Mouse (Mus musculus) liver, postnatal 0 days (tissue): ENCODE measurements around the gene Gm45713. TPM values are rescaled to one million over a fixed set of nuclear protein-coding genes. Genes with fewer than 3 reads are reported as not detected.

Experiments used
- ATAC-seq: fragments of 200-750 bp; cut with Nextera tagmentation; 2 replicates; pipeline ENCODE4 v1.8.0; 2017; ENCODE audit warnings: mild to moderate bottlenecking, moderate library complexity
- DNase-seq: peaks from one replicate; pipeline ENCODE4 v3.0.0-alpha.2; 2016
- H3K27ac ChIP-seq: fragments of 300-500 bp; sonication (generic); 2 replicates; pipeline ENCODE4 v1.5.1; 2014; ENCODE audit warnings: antibody characterized with exemption, moderate library complexity, mild to moderate bottlenecking, low read depth
- H3K27me3 ChIP-seq: fragments of 300-500 bp; sonication (generic); 2 replicates; pipeline ENCODE4 v1.6.1; 2014; ENCODE audit warnings: low read length, control low read depth, mixed read lengths; ENCODE audit not compliant: insufficient read depth
- H3K36me3 ChIP-seq: fragments of 300-500 bp; sonication (generic); replicated peaks from 2 replicates; pipeline ENCODE4 v1.6.1; 2014; ENCODE audit warnings: mild to moderate bottlenecking, control low read depth, low read length, moderate library complexity, mixed read lengths; ENCODE audit not compliant: insufficient read depth
- H3K4me1 ChIP-seq: fragments of 300-500 bp; sonication (generic); 2 replicates; pipeline ENCODE4 v1.6.1; 2014; ENCODE audit warnings: antibody characterized with exemption, mild to moderate bottlenecking, control low read depth; ENCODE audit not compliant: insufficient read depth
- H3K4me2 ChIP-seq: fragments of 300-500 bp; sonication (generic); 2 replicates; pipeline ENCODE4 v1.6.1; 2014; ENCODE audit warnings: low read depth, mild to moderate bottlenecking, low read length, moderate library complexity, mixed read lengths
- H3K4me3 ChIP-seq: fragments of 300-500 bp; sonication (generic); 2 replicates; pipeline ENCODE4 v1.5.1; 2014; ENCODE audit warnings: low read depth, low read length
- H3K9ac ChIP-seq: fragments of 300-500 bp; sonication (generic); replicated peaks from 2 replicates; pipeline ENCODE4 v1.6.1; 2014; ENCODE audit warnings: mild to moderate bottlenecking, moderate library complexity
- H3K9me3 ChIP-seq: fragments of 300-500 bp; sonication (generic); 2 replicates; pipeline ENCODE4 v1.6.1; 2016; ENCODE audit warnings: mild to moderate bottlenecking, control low read depth, low read length, mixed read lengths
- CTCF ChIP-seq: sonication (generic); IDR thresholded peaks from 2 replicates; pipeline ENCODE4 v1.5.1; 2016; ENCODE audit warnings: antibody characterized with exemption, low read depth
- EP300 ChIP-seq: IDR thresholded peaks from 2 replicates; pipeline ENCODE4 v1.6.1; 2016; ENCODE audit warnings: antibody characterized with exemption, low read depth, mild to moderate bottlenecking
- WGBS: fragments of 180-500 bp; shearing (Covaris S2); extraction: QIAGEN DNeasy Blood & Tissue Kit; methylation state at CpG from one replicate; pipeline ENCODE4 v1.1.7; 2014; ENCODE audit not compliant: insufficient replicate concordance; 5-methylcytosine and 5-hydroxymethylcytosine counted together
- polyA plus RNA-seq: library from polyadenylated mRNA; unstranded; fragments of >200 nt; fragmentation: Nextera tagmentation; extraction: Ambion mirVana; gene quantifications from 2 replicates; pipeline ENCODE4 v1.2.1, GENCODE M21; 2015

Gm45713 gene
- polyA plus RNA-seq, 1 experiment from 2014 or later = 0.70 TPM

- H3K27me3 ChIP-seq = peaks cover 76% of the 10 kb centered on the region
- H3K36me3 ChIP-seq = no peaks in the 10 kb centered on the region
- WGBS = 65% methylated on average over 5 of the region's 5 CpGs
- no peak overlapping the region for H3K4me3 ChIP-seq
- no peak overlapping the region for H3K9ac ChIP-seq
- H3K4me2 ChIP-seq = no peak overlapping the region
- H3K9me3 ChIP-seq = peaks cover 15% of the 10 kb centered on the region
- no peak for ATAC-seq
- DNase-seq = no peak
- TF ChIP-seq EP300 = no peak
- TF ChIP-seq CTCF = no peak
- peaks cover 15% of the 10 kb centered on the region for H3K4me1 ChIP-seq
- no peak overlapping the region for H3K27ac ChIP-seq
Observed at GRCm38 (mm10) chr7:45164833-45165232, 28.8 kb upstream of the Gm45713 start.

DNA sequence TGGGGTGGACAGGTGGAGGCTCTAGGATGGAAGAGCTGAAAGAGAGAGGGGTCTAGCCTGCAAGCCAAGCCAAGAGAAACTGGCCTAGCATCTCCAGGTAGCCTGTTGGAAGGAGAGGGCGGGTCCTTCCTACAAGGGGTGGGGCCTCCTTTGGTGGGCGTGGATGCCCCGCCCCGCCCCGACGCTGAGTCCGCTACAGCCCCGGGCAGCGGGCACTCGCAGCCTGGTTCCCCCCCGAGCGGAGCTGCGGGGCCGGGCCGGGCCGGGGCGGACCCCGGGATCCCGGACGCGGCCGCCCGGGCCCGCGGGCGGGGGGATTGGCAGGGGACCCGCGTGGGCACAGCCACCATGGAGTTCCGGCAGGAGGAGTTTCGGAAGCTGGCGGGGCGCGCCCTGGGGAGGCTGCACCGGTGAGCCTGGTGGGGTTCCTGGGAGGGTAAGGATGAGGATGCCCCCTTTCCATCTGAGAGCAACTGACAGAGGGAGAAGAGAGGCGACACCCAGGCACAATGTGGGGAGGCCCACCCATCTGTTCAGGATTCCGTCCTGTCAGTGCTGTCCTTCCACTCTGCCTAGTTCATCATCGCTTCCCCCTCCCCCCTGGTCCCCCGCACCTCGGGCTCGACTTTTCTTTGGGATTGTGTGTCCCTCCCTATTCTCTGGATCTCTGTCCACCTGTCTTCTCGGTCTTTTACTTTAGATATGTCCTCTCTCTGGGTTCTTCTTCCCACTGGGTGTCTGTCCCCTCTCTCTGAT, 27.9 kb upstream of the Gm45713 start, which contains the start of gene Slc17a7:
Slc17a7 (plus strand) TSS at position 215 of the 756 bp plus-strand sequence.
- H3K4me3 ChIP-seq = peak within 1 kb of the TSS; percentile 49
- H3K9ac ChIP-seq = peak within 1 kb of the TSS; percentile 44; the same call in 1 of the 2 replicates
- DNase-seq = peak; percentile 57
- TF ChIP-seq EP300 (no peak), CTCF (no peak)
- peaks cover 67% of the 10 kb centered on the region for H3K27me3 ChIP-seq
- H3K9me3 ChIP-seq = peaks cover 6% of the 10 kb centered on the region
- ATAC-seq = no peak
- no peaks in the 10 kb centered on the region; the same call in 1 of the 2 replicates for H3K36me3 ChIP-seq
- no peak within 1 kb of the TSS for H3K27ac ChIP-seq
- peaks cover 15% of the 10 kb centered on the region for H3K4me1 ChIP-seq
- H3K4me2 ChIP-seq = peak within 1 kb of the TSS; percentile 75
- WGBS = 3% methylated on average over 32 of the region's 41 CpGs

GRCm38 (mm10) chr7:45162996-45163615, 27.1 kb upstream of the Gm45713 start:
- H3K27me3 ChIP-seq = peaks cover 59% of the 10 kb centered on the region
- no peak overlapping the region for H3K9ac ChIP-seq
- H3K9me3 ChIP-seq = no peaks in the 10 kb centered on the region
- DNase-seq (no peak), ATAC-seq (no peak)
- no peak overlapping the region for H3K27ac ChIP-seq
- H3K4me1 ChIP-seq = peaks cover 15% of the 10 kb centered on the region
- no peak for TF ChIP-seq EP300
- no peak for TF ChIP-seq CTCF
- no peak overlapping the region for H3K4me3 ChIP-seq
- 69% methylated on average over 9 of the region's 9 CpGs for WGBS
- H3K4me2 ChIP-seq = no peak overlapping the region
- peaks cover under 1% of the 10 kb centered on the region; the same call in 1 of the 2 replicates for H3K36me3 ChIP-seq

GRCm38 (mm10) chr7:45162551-45162950, 26.5 kb upstream of the Gm45713 start:
- Histone ChIP-seq H3K36me3 (peaks cover 2% of the 10 kb centered on the region; the same call in 1 of the 2 replicates), H3K9me3 (no peaks in the 10 kb centered on the region), H3K9ac (no peak overlapping the region; the same call in 1 of the 2 replicates), H3K27ac (no peak overlapping the region), H3K4me1 (peaks cover 15% of the 10 kb centered on the region), H3K4me2 (peak overlapping the region; percentile 79), H3K27me3 (peaks cover 54% of the 10 kb centered on the region), H3K4me3 (no peak overlapping the region; the same call in 1 of the 2 replicates)
- TF ChIP-seq EP300 (no peak), CTCF (no peak)
- DNase-seq (no peak), ATAC-seq (peak; percentile 24; the same call in 1 of the 2 replicates)
- 26% methylated on average over 6 of the region's 6 CpGs for WGBS

DNA sequence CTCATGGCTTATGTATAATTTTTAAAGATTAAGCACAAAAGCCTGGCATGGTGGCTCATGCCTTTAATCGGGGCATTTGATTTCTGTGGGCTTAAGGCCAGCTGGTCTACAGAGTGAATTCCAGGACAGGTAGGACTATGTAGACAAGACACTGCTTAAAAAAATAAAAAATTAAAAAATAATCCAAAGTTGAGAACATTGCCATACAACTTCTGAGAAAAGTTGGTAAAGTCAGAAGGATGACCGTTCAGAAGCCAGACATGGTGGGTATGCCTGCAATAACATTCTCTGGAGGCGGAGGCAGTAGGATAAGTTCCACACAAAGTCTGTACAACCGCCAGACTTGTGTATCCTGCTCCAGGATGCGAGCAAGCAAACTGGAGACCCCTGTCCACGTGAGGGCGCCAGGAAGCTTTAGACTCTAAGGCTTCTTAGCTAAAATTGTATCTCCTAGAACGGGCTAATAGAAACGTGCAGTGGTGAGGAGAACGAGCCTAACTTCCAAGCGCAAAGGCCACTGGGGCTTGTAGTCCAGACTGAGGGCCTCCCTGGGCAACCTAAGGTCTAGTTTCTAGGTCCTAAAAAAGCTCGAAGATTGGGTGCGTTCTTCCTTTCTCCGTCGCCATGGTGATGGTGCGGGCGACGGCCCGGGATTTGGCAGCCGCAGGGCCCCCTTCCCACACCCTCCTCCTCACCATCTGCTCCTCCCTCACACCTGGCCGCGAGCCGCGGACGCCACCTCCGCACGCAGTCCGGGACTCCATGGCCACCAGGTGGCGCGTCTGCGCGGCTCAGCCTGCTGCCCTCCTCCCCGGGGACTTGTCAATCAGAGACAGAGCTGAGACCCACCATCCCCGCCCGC, 25.8 kb upstream of the Gm45713 start:
- H3K9me3 ChIP-seq = no peaks in the 10 kb centered on the region
- peak overlapping the region; percentile 40 for H3K4me3 ChIP-seq
- DNase-seq (peak; percentile 88), ATAC-seq (peak; percentile 86)
- no peak overlapping the region for H3K27ac ChIP-seq
- peaks cover 46% of the 10 kb centered on the region for H3K27me3 ChIP-seq
- 5% methylated on average over 35 of the region's 35 CpGs for WGBS
- peaks cover 2% of the 10 kb centered on the region; the same call in 1 of the 2 replicates for H3K36me3 ChIP-seq
- H3K4me2 ChIP-seq = peak overlapping the region; percentile 79
- peaks cover 15% of the 10 kb centered on the region for H3K4me1 ChIP-seq
- TF ChIP-seq EP300 = no peak
- TF ChIP-seq CTCF = peak; percentile 93
- no peak overlapping the region; the same call in none of the 2 replicates for H3K9ac ChIP-seq
